Mouse (Mus musculus): ENCODE results near the gene Arl8a. TPM values are rescaled to one million over a fixed set of nuclear protein-coding genes. Genes with fewer than 3 reads are reported as not detected.

Gene Arl8a
- polyA plus RNA-seq, 1 experiment = 118 TPM

DNA sequence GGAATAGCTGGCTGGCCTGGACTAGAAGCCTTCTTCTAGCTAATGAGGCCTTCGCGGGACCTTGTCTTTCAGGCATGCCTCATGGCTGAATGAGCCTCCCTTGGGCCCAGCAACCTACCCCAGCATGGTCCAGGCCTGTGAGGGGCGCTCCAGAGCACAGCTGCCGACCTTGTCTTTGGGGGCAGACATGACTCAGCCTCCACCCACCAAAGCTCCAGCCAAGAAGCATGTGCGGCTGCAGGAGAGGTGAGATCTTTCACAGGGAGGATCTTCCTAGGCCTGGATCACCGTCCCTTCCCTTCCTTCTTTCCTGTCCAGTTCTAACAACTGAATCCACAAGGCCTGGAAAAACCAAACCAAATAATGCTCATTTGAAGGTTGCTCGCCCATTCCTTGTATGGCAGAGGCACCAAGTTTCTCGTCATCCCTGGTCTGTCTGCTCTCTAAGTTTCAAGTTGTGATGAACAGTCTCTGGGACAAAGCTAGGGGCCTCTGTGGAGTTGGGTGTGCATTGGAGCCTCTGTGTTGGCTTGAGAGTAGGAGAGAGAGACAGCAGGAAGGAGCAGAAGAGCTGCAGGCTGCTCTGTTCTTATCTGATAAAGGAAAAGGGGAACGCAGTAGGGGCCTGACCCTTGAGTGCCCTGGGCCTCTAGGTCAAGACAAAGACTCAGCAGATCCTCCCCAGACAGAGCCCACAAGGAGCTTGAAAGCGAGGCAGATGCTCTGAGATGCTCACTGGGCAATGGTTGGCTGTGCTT lies 12.8 kb upstream of the Arl8a start:
- no peak for DNase-seq (ENCODE audit: low spot score)

DNA sequence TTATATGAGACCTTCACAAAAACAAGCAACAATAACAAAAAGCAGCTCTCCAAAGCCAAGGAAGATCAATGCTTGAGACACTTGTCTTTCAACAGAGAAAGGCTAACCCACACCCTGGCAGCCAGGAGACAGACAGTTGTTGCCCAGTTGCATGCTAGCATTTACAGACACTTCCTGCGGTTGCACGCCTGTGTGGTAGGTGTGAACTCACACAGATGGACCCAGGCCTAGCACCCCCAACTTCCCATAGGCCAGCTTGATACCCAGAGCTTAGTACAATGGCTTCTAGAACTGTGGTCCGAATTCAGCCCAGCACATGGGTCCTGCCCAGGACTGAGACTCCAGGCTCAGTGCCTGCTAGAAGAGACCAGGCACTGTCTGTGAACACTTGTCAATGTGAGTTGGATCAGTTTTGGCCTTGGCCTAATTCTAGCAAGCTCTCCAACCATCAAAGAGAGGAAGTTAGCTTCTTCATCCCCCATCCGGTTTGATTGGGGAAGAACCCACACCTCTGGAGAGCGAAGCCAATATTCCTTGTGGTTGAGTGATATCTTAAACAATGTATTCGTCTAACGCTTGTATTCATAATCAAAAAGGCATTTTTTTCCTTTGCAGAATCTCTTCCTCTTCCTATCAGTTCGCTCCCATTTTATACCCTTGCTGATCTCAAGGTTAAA lies 11.4 kb upstream of the Arl8a start:
- DNase-seq (ENCODE audit: low spot score) = no peak

DNA sequence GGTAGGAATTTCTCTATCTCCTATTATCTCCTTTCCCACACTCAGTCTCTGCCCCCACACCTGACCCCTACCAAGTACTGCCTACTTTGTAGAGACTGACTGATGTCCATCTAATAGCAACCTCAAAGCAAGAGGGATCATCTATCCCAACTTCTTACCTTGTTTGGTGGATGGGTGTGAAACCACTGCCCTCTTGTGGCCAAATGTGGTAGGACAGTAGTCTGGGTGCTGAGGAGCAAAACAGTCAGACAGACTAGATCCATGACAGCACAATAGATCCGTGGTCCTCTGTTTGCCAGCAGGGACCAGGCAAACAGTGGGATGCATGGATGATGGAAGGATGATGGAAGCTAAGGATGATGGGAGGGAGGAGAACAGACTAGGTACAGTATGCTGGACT lies 10.1 kb upstream of the Arl8a start:
- no peak for DNase-seq (ENCODE audit: low spot score)

DNA sequence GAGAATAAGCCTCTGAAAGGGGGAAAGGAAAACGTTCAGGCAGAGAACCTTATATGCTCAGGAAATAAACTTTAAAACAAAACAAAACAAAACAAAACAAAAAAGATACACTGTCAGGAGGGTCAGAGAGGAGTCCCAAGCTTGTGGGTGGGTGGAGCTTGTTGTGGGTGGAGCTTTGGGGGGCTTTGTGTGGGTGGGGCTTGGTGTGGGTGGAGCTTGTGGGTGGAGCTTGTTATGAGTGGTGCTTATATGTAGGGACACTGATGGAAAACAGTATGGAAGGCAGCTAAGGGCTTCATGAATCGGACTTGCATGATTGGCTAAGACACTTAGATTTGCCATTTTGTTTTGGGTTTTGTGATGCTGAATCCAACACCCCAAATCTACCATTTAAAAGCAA lies 6.7 kb upstream of the Arl8a start:
- DNase-seq (ENCODE audit: low spot score) = no peak

DNA sequence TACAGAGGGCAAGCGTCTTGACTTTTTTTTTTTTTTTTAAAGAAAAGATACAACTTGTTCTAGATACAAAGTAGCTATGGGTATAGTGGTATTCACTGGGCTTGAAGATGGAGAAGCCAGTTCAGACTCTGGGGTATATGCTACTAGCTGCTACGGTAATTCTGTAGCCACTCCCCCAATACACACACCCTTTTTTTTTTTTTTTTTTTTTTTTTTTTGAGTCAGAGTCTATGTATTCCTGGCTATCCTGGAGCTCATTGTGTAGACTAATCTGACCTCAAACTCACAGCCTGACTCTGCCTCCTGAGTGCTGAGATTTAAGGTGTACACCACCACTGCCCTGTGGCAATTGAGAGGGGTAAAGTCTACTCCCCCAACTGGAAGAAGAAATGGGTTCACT lies 4.2 kb upstream of the Arl8a start:
- no peak for DNase-seq (ENCODE audit: low spot score)

DNA sequence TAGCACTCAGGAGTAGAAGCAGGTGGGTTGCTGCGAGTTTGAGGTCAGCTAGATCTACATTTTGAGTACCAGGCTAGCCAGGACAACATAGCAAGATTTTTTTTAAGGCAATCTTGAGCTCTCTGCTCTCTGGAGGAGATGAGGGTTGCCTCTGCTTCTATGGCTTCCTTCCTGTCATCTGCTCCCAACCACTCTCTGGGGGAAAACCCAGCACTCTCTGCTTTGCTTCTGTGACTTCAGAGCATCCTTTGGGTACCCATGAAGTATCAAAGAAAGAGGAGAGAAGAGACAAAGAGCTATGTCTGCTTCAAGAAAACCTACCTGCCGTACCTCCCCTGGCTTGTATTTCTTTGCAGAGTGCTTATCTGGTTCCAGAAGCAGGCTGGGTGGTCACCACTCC lies 2.7 kb upstream of the Arl8a start:
- no peak for DNase-seq (ENCODE audit: low spot score)

DNA sequence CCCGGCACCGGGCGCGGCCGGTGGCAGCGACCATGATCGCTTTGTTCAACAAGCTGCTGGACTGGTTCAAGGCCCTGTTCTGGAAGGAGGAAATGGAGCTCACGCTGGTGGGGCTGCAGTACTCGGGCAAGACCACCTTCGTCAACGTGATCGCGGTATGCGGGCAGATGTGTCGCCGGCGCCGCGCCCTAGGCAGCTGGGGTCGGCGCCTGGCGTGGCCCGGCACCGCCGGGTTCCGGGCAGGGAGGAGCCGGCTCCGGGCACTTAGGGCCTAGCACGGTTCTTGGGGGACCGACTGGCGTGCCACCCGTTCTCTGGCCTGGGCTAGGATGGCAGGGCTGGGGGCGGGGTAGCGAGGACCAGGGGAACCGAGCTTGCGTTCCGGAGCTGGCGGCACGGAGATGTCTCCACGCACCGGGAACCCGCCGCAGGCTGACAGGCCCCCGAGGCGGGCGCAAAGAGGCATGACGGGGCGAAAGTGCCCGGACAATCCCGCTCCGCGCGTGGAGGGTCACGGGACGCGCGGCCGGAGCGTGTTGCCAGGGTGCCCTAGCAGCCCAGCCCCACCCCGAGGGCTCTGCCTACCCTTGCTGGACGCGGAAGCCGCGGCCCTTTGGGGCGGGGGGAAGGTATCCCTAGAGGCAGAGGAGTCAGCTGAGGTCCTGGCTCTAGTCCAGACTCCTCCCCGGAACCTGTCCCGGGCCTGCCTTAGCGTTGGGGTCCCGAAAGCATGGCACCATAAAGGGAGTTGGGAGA lies 500 bp downstream of the Arl8a start:
- DNase-seq (ENCODE audit: low spot score) = peak; percentile 76

DNA sequence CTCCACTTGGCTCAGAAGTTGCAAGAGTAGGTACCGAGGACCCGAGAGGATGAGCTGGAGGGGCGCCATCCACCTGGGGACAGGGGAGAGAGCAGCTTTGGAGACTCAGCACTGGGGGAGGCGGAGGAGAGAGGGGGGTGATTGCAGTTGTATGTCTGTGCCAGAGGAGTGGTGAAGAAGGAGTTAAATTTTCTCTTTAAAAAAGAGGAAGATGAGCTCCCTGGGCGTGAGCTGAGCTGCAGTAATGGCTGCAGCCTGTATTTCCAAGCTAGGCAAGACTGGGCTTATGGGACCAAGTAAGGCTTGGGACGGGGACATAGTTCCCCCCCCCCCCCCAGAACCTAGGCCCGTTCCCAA lies 1.1 kb downstream of the Arl8a start:
- DNase-seq (ENCODE audit: low spot score) = no peak

DNA sequence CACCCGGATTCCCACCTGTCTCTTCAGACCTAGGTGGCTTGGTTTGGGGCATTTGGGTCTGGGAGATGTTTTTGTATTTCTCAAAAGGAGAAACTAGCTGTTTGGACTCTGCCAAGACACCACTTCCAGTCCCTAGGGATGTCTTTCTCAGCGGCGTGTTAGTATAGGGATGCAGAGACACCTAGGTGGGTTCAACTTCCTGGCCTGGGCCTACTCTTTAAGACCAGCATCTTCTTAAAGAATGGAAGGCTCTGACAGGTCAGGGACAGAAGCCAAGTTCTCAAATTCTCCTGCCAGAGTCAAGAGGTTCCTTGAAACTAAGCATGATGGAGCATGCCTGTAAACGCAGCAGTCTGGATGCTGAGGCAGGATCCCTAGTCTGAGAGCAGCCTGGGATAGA lies 1.9 kb downstream of the Arl8a start:
- no peak for DNase-seq (ENCODE audit: low spot score)

DNA sequence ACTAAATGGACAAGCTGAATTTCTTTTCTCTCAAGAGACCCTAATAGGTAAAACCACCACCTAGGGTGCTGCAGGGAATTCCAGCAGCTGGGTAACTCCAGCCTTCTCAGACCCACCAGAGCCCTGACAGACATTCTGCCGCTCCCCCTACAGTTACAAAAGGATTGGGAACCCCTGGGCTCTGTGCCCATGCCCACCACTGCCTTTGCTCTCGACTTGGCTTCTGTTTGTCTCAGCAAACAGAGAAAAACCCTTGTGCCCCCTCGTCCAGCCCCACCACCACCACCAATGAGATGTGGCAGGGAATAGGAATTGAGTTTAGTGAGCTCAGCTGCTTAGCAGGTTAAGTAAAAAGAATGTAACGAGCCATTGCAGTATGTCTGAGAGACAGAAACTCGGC lies 2.4 kb downstream of the Arl8a start:
- DNase-seq (ENCODE audit: low spot score) = no peak

DNA sequence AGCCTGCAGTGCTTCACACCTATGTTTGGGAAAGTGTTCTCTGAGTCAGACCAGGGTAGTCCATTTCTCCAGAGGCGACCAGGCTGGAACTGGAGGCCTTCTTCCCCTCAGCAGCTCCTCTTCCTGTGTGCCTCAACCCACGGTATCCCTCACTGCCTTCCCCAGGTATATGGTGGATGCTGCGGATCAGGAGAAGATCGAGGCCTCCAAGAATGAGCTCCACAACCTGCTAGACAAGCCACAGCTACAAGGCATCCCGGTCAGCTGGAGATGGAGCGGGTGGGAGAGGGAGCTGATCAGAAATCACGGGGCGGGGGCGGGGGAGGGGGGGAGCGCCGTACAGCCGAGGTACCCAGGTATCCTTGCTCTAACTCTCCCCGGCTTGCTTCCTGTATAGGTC lies 7.4 kb downstream of the Arl8a start:
- DNase-seq (ENCODE audit: low spot score) = no peak

DNA sequence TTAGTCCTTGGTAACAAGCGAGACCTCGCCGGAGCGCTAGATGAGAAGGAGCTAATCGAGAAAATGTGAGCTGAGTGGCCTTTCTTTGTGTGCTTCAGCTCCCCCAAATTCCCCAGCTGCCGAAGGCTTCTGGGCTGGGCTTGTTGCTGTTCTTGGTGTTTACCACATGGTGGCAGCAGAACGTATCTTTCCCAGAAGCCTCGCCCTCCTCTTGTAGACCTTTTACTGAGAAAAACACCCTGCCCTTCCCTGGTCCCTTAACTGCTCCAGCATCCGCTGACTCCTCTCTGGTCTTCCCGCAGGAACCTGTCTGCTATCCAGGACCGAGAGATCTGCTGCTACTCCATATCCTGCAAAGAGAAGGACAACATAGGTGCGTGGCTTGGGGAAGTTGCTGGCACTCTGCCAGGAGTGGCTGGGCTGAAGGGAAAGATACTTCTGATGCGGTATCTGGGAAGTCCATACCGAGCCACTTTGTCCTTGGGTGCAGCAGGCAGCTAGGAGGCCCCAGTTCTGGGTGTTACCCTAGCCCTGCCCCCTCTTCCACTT lies 7.9 kb downstream of the Arl8a start:
- peak; percentile 47 for DNase-seq (ENCODE audit: low spot score)

DNA sequence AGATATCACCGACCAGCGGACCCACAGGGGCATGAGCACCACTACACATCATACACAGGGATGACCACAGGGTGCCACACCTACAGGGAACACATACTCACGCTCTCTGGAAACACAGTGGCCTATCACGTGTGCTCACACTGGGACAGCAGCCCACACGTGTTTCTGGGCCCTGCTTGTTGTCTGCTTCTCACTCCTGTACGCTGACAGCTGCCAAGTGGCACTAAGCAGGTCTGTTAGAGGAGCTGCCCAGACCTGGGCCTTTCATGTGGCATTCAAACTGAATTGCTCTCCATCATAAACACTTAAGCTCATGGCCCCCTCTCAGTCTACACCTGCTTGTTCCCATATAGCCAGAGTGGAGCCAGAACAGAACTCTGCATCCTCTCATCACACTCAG lies 9.7 kb downstream of the Arl8a start:
- DNase-seq (ENCODE audit: low spot score) = no peak

DNA sequence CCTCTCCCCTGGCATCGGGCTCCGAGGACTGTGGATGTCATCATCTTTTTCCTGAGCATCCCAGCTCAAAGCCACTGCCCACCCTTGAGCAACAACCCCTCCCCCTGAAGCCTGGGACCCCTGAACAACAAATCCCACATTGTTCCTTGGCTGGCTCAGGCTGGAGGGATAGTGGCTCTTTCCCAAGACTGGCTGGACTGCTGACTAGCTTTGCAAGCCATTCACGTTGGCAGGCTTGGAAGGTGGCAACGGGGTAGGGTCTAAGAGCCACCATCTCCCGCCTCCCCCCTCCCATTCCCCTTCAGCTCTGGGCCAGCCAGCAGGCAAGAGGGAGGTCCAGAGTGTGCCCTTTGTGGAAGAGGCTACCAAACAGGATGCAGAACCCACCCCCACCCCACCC lies 12.0 kb downstream of the Arl8a start:
- DNase-seq (ENCODE audit: low spot score) = no peak

DNA sequence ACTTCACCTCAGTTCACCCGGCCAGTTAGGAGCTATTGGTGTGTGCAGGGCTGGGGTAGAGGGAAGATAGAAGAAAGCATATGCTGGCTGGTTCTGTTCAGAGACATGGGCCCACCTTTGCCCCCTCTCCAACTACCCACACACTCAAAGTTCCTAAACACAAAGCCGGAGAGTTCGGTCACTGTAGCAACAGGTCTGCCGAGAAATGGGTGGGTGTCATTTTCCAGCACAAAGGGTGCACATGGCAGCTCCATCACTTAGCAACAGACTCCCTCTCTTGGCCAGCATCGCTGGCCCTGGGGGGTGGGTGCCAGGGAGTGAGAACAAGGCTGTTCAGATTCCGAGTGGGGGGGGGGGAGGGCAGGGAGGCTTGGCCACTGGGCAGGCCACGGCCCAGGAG lies 12.4 kb downstream of the Arl8a start:
- no peak for DNase-seq (ENCODE audit: low spot score)

DNA sequence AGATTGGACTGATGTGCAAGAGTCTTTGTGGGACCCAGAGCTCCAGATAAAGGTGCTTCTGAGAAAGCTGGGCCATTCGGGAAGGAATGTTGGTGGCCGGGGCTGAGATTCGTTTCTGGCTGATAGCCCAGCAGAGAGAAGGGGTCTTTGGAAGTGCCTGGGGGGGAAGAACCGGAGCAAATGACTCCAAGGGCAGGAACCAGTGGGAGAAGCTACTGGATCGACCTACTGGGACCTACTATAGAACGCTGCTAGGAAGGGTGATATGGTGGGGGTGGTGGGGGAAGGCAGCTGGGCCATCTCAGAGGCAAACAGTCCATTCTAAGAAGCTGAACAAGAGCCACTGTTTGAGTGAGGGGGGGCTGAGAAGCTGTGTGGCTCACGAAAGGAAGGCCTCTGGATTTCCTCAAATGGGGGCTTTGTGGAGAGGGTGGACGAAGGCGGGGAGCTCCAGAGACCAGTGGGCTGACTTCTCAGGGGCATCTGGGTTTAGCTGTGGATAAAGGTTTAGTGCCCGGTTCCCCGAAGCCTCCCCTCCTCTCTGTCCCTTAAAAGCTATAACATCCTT lies 13.0 kb downstream of the Arl8a start:
- DNase-seq (ENCODE audit: low spot score) = no peak

DNA sequence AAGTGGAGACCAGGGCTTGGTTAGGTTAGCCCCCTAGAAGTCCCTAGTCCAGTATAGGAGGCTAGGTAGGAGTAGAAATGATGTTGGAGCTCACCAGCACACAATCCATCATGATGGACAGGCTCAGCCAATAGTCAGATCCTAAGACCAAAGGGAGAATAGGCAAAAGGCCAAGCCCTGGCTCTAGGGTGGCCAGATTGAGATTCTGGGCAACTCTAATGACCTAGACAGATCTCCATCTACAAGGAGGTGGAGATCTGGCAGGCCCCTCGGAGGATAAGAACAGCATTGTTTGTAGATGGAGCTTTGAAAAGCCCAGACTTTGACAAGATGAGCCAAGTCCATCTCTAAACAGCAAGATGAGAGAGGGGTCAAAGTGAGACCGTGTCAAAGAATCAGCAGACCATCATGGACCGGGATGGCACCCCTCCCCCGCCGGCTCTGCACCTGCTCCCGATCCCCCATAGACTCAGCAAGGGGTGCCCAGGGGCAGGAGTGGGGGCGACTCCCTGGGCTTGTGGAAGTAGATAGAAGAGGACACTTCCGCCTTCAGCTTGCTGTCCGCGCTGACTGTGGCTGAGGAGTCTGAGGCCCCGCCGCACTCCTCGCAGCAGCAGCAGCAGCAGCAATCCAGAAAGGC lies 13.9 kb downstream of the Arl8a start:
- DNase-seq (ENCODE audit: low spot score) = no peak

DNA sequence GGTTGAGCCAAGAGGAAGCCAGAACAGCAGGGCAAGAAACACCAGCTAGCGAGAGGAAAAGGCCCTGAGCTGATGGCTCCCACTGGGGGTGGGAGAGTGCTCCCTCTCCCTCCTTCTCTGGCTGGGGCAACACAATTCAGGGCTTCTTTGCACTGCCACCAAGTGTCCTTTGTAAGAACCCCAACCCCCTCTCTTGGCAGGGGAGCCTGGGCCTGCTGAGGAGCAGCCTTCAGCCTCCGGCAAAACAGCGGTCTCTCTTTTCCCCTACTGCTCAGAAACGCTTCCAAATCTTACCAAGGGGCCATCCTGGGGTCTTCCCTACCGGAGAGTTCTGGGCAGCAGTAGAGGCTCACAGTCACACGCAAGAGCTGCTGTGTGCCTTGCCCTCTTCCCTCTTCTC lies 16.1 kb downstream of the Arl8a start:
- DNase-seq (ENCODE audit: low spot score) = no peak

DNA sequence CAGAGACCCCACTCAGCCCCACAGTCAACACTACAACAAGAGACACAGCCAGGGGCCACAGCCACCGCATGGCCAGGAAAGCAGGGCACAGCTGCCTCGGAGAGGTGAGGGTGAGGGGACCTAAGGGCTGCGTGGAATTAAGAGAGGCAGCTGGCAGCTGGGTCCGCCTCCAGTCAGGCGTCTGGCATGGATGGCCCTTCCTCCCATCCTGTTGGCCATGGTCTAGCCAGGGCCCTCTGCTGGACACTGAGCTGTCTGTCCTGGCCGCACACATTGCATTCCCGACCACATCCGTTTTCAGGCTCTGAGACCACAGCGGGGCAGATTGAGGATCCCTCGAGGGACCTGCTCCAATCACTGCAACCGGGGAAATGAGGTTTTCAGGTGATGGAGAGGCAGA lies 20.8 kb downstream of the Arl8a start, which contains the start of gene Gpr37l1:
Gene Gpr37l1, minus strand, starts transcription at position 247 of the 400 bp plus-strand sequence.
- no peak for DNase-seq (ENCODE audit: low spot score)

DNA sequence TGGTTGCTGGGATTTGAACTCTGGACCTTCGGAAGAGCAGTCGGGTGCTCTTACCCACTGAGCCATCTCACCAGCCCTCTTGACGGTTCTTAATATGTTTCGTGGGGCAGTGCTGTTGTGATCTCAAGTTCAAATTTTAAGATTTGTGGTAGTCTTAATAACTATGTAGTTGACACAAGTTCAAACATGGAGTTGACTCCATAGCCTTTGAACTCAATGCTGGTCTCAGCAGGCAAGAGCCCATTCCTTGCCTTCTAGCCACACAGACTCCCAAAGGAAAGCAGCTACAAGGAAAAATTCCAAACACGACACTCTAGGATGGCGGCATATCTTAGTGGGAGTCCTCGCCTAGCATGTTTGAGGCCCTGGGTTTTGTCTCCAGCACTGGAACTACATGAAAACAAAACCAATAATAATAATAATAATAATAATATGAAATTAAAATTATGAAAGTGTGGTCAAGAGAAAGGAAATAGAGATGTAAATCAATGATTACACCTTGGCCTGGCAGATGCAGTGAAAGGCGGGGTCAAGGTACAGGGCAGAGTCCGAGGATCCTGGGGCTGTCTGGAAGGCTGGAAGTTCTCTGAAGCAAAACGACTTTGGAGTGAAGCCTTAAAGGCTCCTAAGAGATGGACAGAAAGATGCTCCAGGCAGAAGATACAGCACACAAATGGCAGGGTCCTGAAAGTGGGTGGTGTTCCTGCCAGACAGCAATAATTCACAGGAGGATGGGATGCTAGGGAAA lies 22.0 kb downstream of the Arl8a start:
- no peak for DNase-seq (ENCODE audit: low spot score)

DNA sequence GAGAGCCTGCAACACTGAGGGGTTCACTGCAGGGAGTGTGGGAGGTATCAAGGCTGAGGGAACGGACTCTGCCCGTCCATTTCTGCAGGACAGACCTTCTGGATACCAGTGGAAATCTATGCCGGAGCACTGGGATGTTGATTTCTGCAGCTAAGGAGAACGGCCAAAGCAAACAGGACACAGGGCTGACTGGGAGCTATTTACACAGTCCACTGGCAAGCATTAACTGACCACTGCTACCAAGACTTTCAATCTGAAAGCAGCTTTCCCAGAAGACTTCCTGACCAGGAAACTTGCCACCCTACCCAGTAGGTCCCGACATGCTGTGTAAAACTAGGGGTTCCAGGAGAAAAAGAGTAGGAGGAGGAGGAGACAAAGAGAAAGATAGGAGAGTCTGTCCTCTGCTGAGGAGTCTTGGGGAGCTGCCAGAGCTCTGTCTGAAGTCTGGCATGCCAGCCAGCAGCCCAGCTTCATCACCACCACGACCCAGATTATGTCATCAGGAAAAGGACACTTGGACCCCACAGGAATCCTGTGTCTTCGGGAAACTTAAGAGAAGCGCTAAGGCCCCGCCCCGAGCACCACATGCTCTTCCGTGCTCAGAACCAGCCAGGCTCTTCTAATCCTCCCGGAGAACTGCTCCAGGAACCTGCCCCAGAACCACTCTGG lies 23.1 kb downstream of the Arl8a start:
- no peak for DNase-seq (ENCODE audit: low spot score)

All from urinary bladder, adult 2 months (tissue).